Mouse (Mus musculus): ENCODE results near the gene Hmox2. TPM values are rescaled to one million over a fixed set of nuclear protein-coding genes. Genes with fewer than 3 reads are reported as not detected.
"Not testable (repeated sequence)": the region's sequence is repeated elsewhere in the genome, so short reads cannot be mapped to it uniquely, and the experiment has no call there.

The Hmox2 gene
- polyA plus RNA-seq, 1 experiment from 2014 or later, result 91.6 TPM

- peaks cover 14% of the 10 kb centered on the region for H3K36me3 ChIP-seq (ENCODE audit: control insufficient read depth, insufficient read depth, low read length)
- peak overlapping the region; percentile 80 for H3K9ac ChIP-seq (replicated peaks; ENCODE audit: low read length)
- H3K9me3 ChIP-seq (ENCODE audit: control insufficient read depth, low read length), result no peaks in the 10 kb centered on the region
- H3K27ac ChIP-seq (replicated peaks; ENCODE audit: low read depth, low read length), result peak overlapping the region; percentile 50
- peak overlapping the region; percentile 94 for H3K4me2 ChIP-seq (ENCODE audit: low read length)
- peak; percentile 99 for DNase-seq
- H3K4me1 ChIP-seq (ENCODE audit: control insufficient read depth, insufficient read depth, low read length), result peaks cover 12% of the 10 kb centered on the region; the same call in 1 of the 2 replicates
- H3K4me3 ChIP-seq (replicated peaks; ENCODE audit: low read depth, low read length), result peak overlapping the region; percentile 89
- under 1% methylated on average over 54 of the region's 54 CpGs for WGBS
- ATAC-seq (ENCODE audit: low FRiP score, low TSS enrichment), result peak; percentile 86
- no peaks in the 10 kb centered on the region for H3K27me3 ChIP-seq (ENCODE audit: control insufficient read depth, insufficient read depth, low read length)
These were observed 42.3 kb upstream of the Hmox2 start for GRCm38 (mm10) chr16:4683581-4684456.

GRCm38 (mm10) chr16:4684457-4684791, 41.7 kb upstream of the Hmox2 start:
- no peak for DNase-seq
- WGBS, result 2% methylated on average over 9 of the region's 9 CpGs
- H3K9ac ChIP-seq (replicated peaks; ENCODE audit: low read length), result peak overlapping the region; percentile 80
- H3K4me3 ChIP-seq (replicated peaks; ENCODE audit: low read depth, low read length), result peak overlapping the region; percentile 89
- no peaks in the 10 kb centered on the region for H3K27me3 ChIP-seq (ENCODE audit: control insufficient read depth, insufficient read depth, low read length)
- ATAC-seq (ENCODE audit: low FRiP score, low TSS enrichment), result no peak
- H3K4me2 ChIP-seq (ENCODE audit: low read length), result peak overlapping the region; percentile 94
- H3K4me1 ChIP-seq (ENCODE audit: control insufficient read depth, insufficient read depth, low read length), result peaks cover 9% of the 10 kb centered on the region; the same call in 1 of the 2 replicates
- no peaks in the 10 kb centered on the region for H3K9me3 ChIP-seq (ENCODE audit: control insufficient read depth, low read length)
- peak overlapping the region; percentile 50; the same call in 1 of the 2 replicates for H3K27ac ChIP-seq (replicated peaks; ENCODE audit: low read depth, low read length)
- peaks cover 19% of the 10 kb centered on the region for H3K36me3 ChIP-seq (ENCODE audit: control insufficient read depth, insufficient read depth, low read length)

- H3K9ac ChIP-seq (replicated peaks; ENCODE audit: low read length); H3K4me3 ChIP-seq (replicated peaks; ENCODE audit: low read depth, low read length); H3K27me3 ChIP-seq (ENCODE audit: control insufficient read depth, insufficient read depth, low read length); H3K4me2 ChIP-seq (ENCODE audit: low read length); H3K9me3 ChIP-seq (ENCODE audit: control insufficient read depth, low read length); ATAC-seq (ENCODE audit: low FRiP score, low TSS enrichment); H3K4me1 ChIP-seq (ENCODE audit: control insufficient read depth, insufficient read depth, low read length); DNase-seq; H3K27ac ChIP-seq (replicated peaks; ENCODE audit: low read depth, low read length): not testable (repeated sequence)
- WGBS, result 99% methylated on average over 4 of the region's 4 CpGs
- H3K36me3 ChIP-seq (ENCODE audit: control insufficient read depth, insufficient read depth, low read length), result peaks cover 69% of the 10 kb centered on the region
These were observed 36.8 kb upstream of the Hmox2 start for GRCm38 (mm10) chr16:4689371-4689770.

- WGBS, result 98% methylated on average over 3 of the region's 3 CpGs
These were observed 24.9 kb upstream of the Hmox2 start for GRCm38 (mm10) chr16:4701211-4701610.

GRCm38 (mm10) chr16:4702646-4703045, 23.5 kb upstream of the Hmox2 start:
- H3K36me3 ChIP-seq (ENCODE audit: control insufficient read depth, insufficient read depth, low read length), result peaks cover 90% of the 10 kb centered on the region
- no peak overlapping the region for H3K4me2 ChIP-seq (ENCODE audit: low read length)

More at GRCm38 (mm10) chr16:4701211-4701610, 24.9 kb upstream of the Hmox2 start:
- Histone ChIP-seq H3K4me2 (ENCODE audit: low read length) (no peak overlapping the region), H3K9ac (replicated peaks; ENCODE audit: low read length) (no peak overlapping the region), H3K36me3 (ENCODE audit: control insufficient read depth, insufficient read depth, low read length) (peaks cover 90% of the 10 kb centered on the region), H3K27ac (replicated peaks; ENCODE audit: low read depth, low read length) (no peak overlapping the region), H3K4me3 (replicated peaks; ENCODE audit: low read depth, low read length) (no peak overlapping the region), H3K4me1 (ENCODE audit: control insufficient read depth, insufficient read depth, low read length) (no peaks in the 10 kb centered on the region), H3K9me3 (ENCODE audit: control insufficient read depth, low read length) (no peaks in the 10 kb centered on the region), H3K27me3 (ENCODE audit: control insufficient read depth, insufficient read depth, low read length) (no peaks in the 10 kb centered on the region)
- DNase-seq, result no peak
- no peak for ATAC-seq (ENCODE audit: low FRiP score, low TSS enrichment)

GRCm38 (mm10) chr16:4705541-4705940, 20.6 kb upstream of the Hmox2 start:
- peaks cover 83% of the 10 kb centered on the region for H3K36me3 ChIP-seq (ENCODE audit: control insufficient read depth, insufficient read depth, low read length)
- 76% methylated on average over 4 of the region's 4 CpGs for WGBS
- H3K27me3 ChIP-seq (ENCODE audit: control insufficient read depth, insufficient read depth, low read length), result no peaks in the 10 kb centered on the region
- H3K4me1 ChIP-seq (ENCODE audit: control insufficient read depth, insufficient read depth, low read length), result no peaks in the 10 kb centered on the region
- no peak overlapping the region for H3K4me2 ChIP-seq (ENCODE audit: low read length)
- H3K27ac ChIP-seq (replicated peaks; ENCODE audit: low read depth, low read length), result no peak overlapping the region
- DNase-seq, result no peak
- no peak for ATAC-seq (ENCODE audit: low FRiP score, low TSS enrichment)
- H3K9ac ChIP-seq (replicated peaks; ENCODE audit: low read length), result no peak overlapping the region
- no peaks in the 10 kb centered on the region for H3K9me3 ChIP-seq (ENCODE audit: control insufficient read depth, low read length)
- no peak overlapping the region for H3K4me3 ChIP-seq (replicated peaks; ENCODE audit: low read depth, low read length)

More at GRCm38 (mm10) chr16:4702646-4703045, 23.5 kb upstream of the Hmox2 start:
- DNase-seq (no peak), ATAC-seq (ENCODE audit: low FRiP score, low TSS enrichment) (no peak)
- WGBS, result 73% methylated on average over 1 of the region's 1 CpGs
- H3K27ac ChIP-seq (replicated peaks; ENCODE audit: low read depth, low read length), result no peak overlapping the region
- H3K27me3 ChIP-seq (ENCODE audit: control insufficient read depth, insufficient read depth, low read length), result no peaks in the 10 kb centered on the region
- H3K9ac ChIP-seq (replicated peaks; ENCODE audit: low read length), result no peak overlapping the region
- H3K4me3 ChIP-seq (replicated peaks; ENCODE audit: low read depth, low read length), result no peak overlapping the region
- H3K9me3 ChIP-seq (ENCODE audit: control insufficient read depth, low read length), result no peaks in the 10 kb centered on the region
- no peaks in the 10 kb centered on the region for H3K4me1 ChIP-seq (ENCODE audit: control insufficient read depth, insufficient read depth, low read length)

GRCm38 (mm10) chr16:4711173-4711572, 15.0 kb upstream of the Hmox2 start:
- no peak overlapping the region for H3K27ac ChIP-seq (replicated peaks; ENCODE audit: low read depth, low read length)
- H3K36me3 ChIP-seq (ENCODE audit: control insufficient read depth, insufficient read depth, low read length), result peaks cover 82% of the 10 kb centered on the region
- 96% methylated on average over 4 of the region's 4 CpGs for WGBS
- H3K4me1 ChIP-seq (ENCODE audit: control insufficient read depth, insufficient read depth, low read length), result no peaks in the 10 kb centered on the region
- no peaks in the 10 kb centered on the region for H3K9me3 ChIP-seq (ENCODE audit: control insufficient read depth, low read length)
- ATAC-seq (ENCODE audit: low FRiP score, low TSS enrichment) (no peak), DNase-seq (no peak)
- H3K4me3 ChIP-seq (replicated peaks; ENCODE audit: low read depth, low read length), result no peak overlapping the region
- no peak overlapping the region for H3K4me2 ChIP-seq (ENCODE audit: low read length)
- H3K27me3 ChIP-seq (ENCODE audit: control insufficient read depth, insufficient read depth, low read length), result no peaks in the 10 kb centered on the region
- no peak overlapping the region for H3K9ac ChIP-seq (replicated peaks; ENCODE audit: low read length)

DNA sequence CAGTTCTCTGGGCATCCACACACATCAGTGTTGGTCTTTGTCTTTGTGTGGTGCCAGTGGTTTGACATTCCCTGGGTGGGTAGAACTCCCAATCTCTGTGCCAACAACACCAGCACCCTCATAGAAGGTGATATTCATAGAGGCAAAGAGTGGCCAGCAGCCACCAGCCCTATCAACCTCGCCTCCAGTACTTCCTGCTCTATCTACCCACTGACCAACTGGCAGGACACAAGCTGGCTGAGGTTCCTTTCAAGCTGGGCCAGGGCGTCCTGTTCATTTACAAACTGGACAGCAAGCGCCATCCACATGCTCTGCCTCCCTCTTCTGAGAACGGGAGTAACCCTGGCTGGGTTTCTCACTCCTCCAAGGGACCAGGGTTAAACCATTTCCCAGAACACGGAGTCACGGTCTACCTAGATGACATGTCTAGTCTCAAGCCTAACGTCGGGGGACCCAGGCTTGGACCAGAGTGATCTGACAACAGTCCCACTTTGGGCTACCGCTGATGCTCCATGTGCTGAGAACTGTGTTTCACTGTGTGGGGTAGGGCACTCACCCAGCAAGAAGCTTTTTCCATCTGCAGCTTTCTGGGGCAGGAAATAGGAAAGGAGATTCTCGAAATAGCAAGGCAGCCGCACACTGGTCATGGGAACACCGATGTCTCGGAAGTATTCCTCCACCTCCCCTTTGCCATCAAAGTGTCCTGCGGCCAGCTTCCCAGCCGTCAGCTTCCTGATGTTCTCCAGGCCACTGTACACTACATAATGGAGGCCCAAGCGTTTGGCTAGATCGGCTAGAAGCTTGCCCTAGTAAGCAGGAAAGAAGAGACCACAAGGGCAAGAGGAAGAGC, 12.1 kb upstream of the Hmox2 start:
- Histone ChIP-seq H3K9me3 (ENCODE audit: control insufficient read depth, low read length) (no peaks in the 10 kb centered on the region), H3K4me2 (ENCODE audit: low read length) (no peak overlapping the region), H3K27ac (replicated peaks; ENCODE audit: low read depth, low read length) (no peak overlapping the region), H3K36me3 (ENCODE audit: control insufficient read depth, insufficient read depth, low read length) (peaks cover 54% of the 10 kb centered on the region), H3K4me1 (ENCODE audit: control insufficient read depth, insufficient read depth, low read length) (peaks cover 7% of the 10 kb centered on the region; the same call in 1 of the 2 replicates), H3K27me3 (ENCODE audit: control insufficient read depth, insufficient read depth, low read length) (no peaks in the 10 kb centered on the region), H3K4me3 (replicated peaks; ENCODE audit: low read depth, low read length) (no peak overlapping the region), H3K9ac (replicated peaks; ENCODE audit: low read length) (no peak overlapping the region)
- 92% methylated on average over 17 of the region's 17 CpGs for WGBS
- ATAC-seq (ENCODE audit: low FRiP score, low TSS enrichment) (no peak), DNase-seq (no peak)
